9 mouse cellular contexts compared by ENCODE assay signal in the genomic region with DNA sequence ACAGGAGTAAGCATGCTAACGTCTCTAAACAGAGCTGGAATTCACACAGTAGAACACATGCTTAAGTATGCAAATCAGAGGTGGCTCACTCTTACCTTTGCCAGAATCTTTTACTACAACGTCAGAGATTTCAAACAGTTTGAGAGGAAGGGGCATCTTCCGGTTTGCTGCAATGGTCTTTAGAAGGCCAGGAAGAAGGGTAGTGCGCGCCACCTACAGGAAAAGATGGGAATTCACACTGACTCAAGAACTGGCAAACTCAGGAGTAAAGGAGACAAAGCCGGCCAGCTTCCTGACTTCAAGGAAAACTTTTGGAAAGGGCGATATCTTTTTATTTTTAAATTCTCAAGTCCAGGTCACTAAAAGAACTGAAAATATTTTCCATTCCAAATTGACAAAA. TPM values are rescaled to one million over a fixed set of nuclear protein-coding genes. Genes with fewer than 3 reads are reported as not detected.
DNase-seq lines count a peak whose midpoint lies in the region; ATAC-seq lines count a peak whose summit lies in the region.
"Had no signal": no experiment of that assay in that cellular context is flagged by ENCODE, and none has a peak within 500 bp of the region (broad histone marks: within the 10 kb centered on the region; RNA-seq: fewer than 3 reads in every experiment).

No protein-coding gene starts in this region.

- H3K9me3 ChIP-seq in heart, embryonic 11.5 days (replicated peaks; ENCODE audit: control insufficient read depth, low read length) = no peaks in the 10 kb centered on the region
- H3K9me3 ChIP-seq in intestine, embryonic 16.5 days (ENCODE audit: control insufficient read depth, low read length) = no peaks in the 10 kb centered on the region
- H3K9me3 ChIP-seq: limb, embryonic 13.5 days had no signal

- peak; percentile 70 for DNase-seq in heart, adult 11 months
- DNase-seq in 3T3-L1 (ENCODE audit: low read depth, low spot score) (peak; percentile 68), R1 (ENCODE audit: low read depth, low spot score) (peak; percentile 79)
- peak; percentile 48 for DNase-seq in embryo, embryonic 11.5 days (ENCODE audit: low read depth, low spot score)
- peak; percentile 65 for DNase-seq in kidney, postnatal 10 days
- peak; percentile 34 for DNase-seq in naive thymus-derived CD4-positive, alpha-beta T cell, adult 2 months (ENCODE audit: low read depth)

- H3K9ac ChIP-seq in heart, embryonic 11.5 days (ENCODE audit: low read depth, low read length) = no peak overlapping the region
- no peak overlapping the region for H3K9ac ChIP-seq in intestine, embryonic 16.5 days (ENCODE audit: low read depth, low read length)
- H3K9ac ChIP-seq: limb, embryonic 13.5 days had no signal

- no peak for ATAC-seq in heart, embryonic 11.5 days (replicated peaks; ENCODE audit: insufficient number of reproducible peaks, low FRiP score, low TSS enrichment)
- no peak for ATAC-seq in intestine, embryonic 16.5 days

- no peaks in the 10 kb centered on the region for H3K27me3 ChIP-seq in heart, embryonic 11.5 days (ENCODE audit: control insufficient read depth, insufficient read depth, low read length)
- no peaks in the 10 kb centered on the region for H3K27me3 ChIP-seq in intestine, embryonic 16.5 days (replicated peaks; ENCODE audit: control insufficient read depth, insufficient read depth, low read length)
- H3K27me3 ChIP-seq: limb, embryonic 13.5 days had no signal

- peaks cover 8% of the 10 kb centered on the region for H3K36me3 ChIP-seq in heart, embryonic 11.5 days (ENCODE audit: control insufficient read depth, insufficient read depth, low read length)
- H3K36me3 ChIP-seq in intestine, embryonic 16.5 days (ENCODE audit: control insufficient read depth, insufficient read depth, low read length) = peaks cover 14% of the 10 kb centered on the region

- no peak overlapping the region for H3K4me3 ChIP-seq in heart, embryonic 11.5 days (ENCODE audit: low read depth, low read length)
- H3K4me3 ChIP-seq in intestine, embryonic 16.5 days (ENCODE audit: low read length) = no peak overlapping the region
- H3K4me3 ChIP-seq: limb, embryonic 13.5 days had no signal

- H3K4me1 ChIP-seq in heart, embryonic 11.5 days (ENCODE audit: control insufficient read depth, insufficient read depth, low read length) = no peaks in the 10 kb centered on the region
- no peaks in the 10 kb centered on the region for H3K4me1 ChIP-seq in intestine, embryonic 16.5 days (ENCODE audit: control insufficient read depth, insufficient read depth, low read length)
- H3K4me1 ChIP-seq: limb, embryonic 13.5 days had no signal

- no peak overlapping the region for H3K4me2 ChIP-seq in heart, embryonic 11.5 days
- H3K4me2 ChIP-seq in intestine, embryonic 16.5 days (ENCODE audit: low read depth, low read length) = no peak overlapping the region
- H3K4me2 ChIP-seq: limb, embryonic 13.5 days had no signal

- 43% methylated on average over 7 of the region's 7 CpGs for WGBS in heart, embryonic 11.5 days (ENCODE audit: insufficient replicate concordance)
- WGBS in intestine, embryonic 16.5 days = 37% methylated on average over 7 of the region's 7 CpGs

- H3K27ac ChIP-seq in heart, embryonic 11.5 days (ENCODE audit: low read depth, low read length) = no peak overlapping the region
- no peak overlapping the region for H3K27ac ChIP-seq in intestine, embryonic 16.5 days (ENCODE audit: low read length)
- H3K27ac ChIP-seq: limb, embryonic 13.5 days had no signal

RNA-seq across cellular contexts. Expression of gene Farsb, which starts 34.0 kb away (rescaled TPM):
- 107 and 113 TPM in 2 replicates for polyA plus RNA-seq in heart, embryonic 11.5 days (2014; fragmentation: Nextera tagmentation; extraction: Ambion mirVana)
- 172 and 182 TPM in 2 replicates for polyA plus RNA-seq in intestine, embryonic 16.5 days (2015; fragmentation: Nextera tagmentation; extraction: Ambion mirVana)

RNA-seq across cellular contexts. Expression of gene Mogat1, which starts 56.1 kb away (rescaled TPM):
- polyA plus RNA-seq in heart, embryonic 11.5 days (2014; fragmentation: Nextera tagmentation; extraction: Ambion mirVana) = not detected in 2 replicates
- polyA plus RNA-seq in intestine, embryonic 16.5 days (2015; fragmentation: Nextera tagmentation; extraction: Ambion mirVana) = not detected in 2 replicates
- polyA plus RNA-seq: limb, embryonic 13.5 days had no signal

RNA-seq across cellular contexts. Expression of gene BC035947, which starts 57.3 kb away (rescaled TPM):
- 0.09 TPM in 1 of 2 replicates, not detected in the other for polyA plus RNA-seq in heart, embryonic 11.5 days (2014; fragmentation: Nextera tagmentation; extraction: Ambion mirVana)
- polyA plus RNA-seq in intestine, embryonic 16.5 days (2015; fragmentation: Nextera tagmentation; extraction: Ambion mirVana) = 0.55 and 1.3 TPM in 2 replicates
